Mouse (Mus musculus): ENCODE results near the gene Atf6. TPM values are rescaled to one million over a fixed set of nuclear protein-coding genes. Genes with fewer than 3 reads are reported as not detected.

Gene Atf6
- polyA plus RNA-seq, 1 experiment from 2014 or later = 8.4 TPM

DNA sequence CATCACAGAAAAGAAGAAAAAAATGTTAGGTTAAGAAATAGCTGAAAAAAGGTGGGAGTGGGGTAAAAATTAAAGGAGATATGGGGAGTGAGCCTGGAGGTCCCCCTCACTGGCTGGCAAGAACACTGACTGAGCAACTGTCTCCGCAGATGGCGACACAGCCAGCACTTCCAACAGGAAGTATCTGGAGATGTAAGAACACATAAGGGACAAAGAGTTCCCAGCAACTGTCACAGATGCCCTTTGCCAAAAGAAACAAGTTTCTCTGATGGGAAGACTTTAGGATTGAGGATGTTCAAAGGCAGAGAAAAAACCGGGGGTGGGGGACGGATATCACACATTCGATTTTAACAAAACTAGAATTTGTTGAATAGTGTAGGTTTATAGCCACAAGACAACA, 146.0 kb downstream of the Atf6 start:
- no peak overlapping the region for H3K9ac ChIP-seq (replicated peaks)
- no peak for ATAC-seq (ENCODE audit: insufficient number of reproducible peaks, insufficient read depth, low FRiP score, low TSS enrichment, low read depth)
- peaks cover 16% of the 10 kb centered on the region for H3K4me1 ChIP-seq (replicated peaks)
- H3K9me3 ChIP-seq = no peaks in the 10 kb centered on the region
- 92% methylated on average over 5 of the region's 5 CpGs for WGBS
- no peak overlapping the region for H3K4me2 ChIP-seq
- no peak overlapping the region for H3K27ac ChIP-seq
- no peak overlapping the region for H3K4me3 ChIP-seq (replicated peaks)
- no peaks in the 10 kb centered on the region for H3K36me3 ChIP-seq
- no peaks in the 10 kb centered on the region for H3K27me3 ChIP-seq

DNA sequence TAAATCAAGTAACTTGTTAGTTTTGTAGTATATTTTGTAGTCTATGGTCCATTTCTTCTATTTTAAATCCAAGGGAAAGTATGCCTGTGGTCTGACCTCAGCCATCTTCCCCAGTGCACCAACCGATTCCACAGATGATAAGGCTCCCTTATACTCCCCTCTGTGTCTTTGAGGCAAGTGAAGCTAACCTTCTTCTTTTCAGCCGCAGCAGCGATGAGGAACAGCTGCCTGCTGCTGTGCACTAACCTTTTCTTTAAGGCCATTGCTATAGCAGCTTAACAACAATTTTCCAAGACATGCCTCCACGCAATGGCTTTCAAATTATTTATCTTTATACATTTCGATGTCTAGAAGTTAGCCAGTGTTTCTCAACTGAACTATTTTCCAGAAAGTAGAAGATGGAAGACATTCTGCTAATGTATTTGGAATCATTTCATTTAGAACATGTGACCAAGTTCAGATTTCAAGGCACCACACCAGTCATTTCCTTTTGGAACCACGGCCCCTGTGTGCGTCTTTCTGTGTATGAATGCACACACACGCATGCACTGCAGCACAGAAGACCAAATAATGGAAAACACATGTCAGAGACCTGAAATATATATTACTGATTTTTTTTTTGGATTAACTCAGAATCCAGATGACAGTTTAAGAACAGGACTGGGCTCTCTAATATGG, 149.3 kb downstream of the Atf6 start:
- Histone ChIP-seq H3K4me1 (replicated peaks) (peaks cover 16% of the 10 kb centered on the region), H3K9ac (replicated peaks) (no peak overlapping the region), H3K27me3 (no peaks in the 10 kb centered on the region), H3K4me2 (no peak overlapping the region), H3K27ac (peak overlapping the region; percentile 80), H3K4me3 (replicated peaks) (no peak overlapping the region), H3K36me3 (no peaks in the 10 kb centered on the region), H3K9me3 (no peaks in the 10 kb centered on the region)
- 57% methylated on average over 8 of the region's 8 CpGs for WGBS
- ATAC-seq (ENCODE audit: insufficient number of reproducible peaks, insufficient read depth, low FRiP score, low TSS enrichment, low read depth) = peak; percentile 90

- Histone ChIP-seq H3K27me3 (no peaks in the 10 kb centered on the region), H3K9me3 (no peaks in the 10 kb centered on the region), H3K9ac (replicated peaks) (no peak overlapping the region), H3K4me1 (replicated peaks) (peaks cover 16% of the 10 kb centered on the region), H3K4me2 (no peak overlapping the region), H3K36me3 (no peaks in the 10 kb centered on the region), H3K27ac (no peak overlapping the region), H3K4me3 (replicated peaks) (no peak overlapping the region)
- ATAC-seq (ENCODE audit: insufficient number of reproducible peaks, insufficient read depth, low FRiP score, low TSS enrichment, low read depth) = no peak
- WGBS = 91% methylated on average over 3 of the region's 3 CpGs
These were observed 150.2 kb downstream of the Atf6 start for GRCm38 (mm10) chr1:170717241-170717828.

DNA sequence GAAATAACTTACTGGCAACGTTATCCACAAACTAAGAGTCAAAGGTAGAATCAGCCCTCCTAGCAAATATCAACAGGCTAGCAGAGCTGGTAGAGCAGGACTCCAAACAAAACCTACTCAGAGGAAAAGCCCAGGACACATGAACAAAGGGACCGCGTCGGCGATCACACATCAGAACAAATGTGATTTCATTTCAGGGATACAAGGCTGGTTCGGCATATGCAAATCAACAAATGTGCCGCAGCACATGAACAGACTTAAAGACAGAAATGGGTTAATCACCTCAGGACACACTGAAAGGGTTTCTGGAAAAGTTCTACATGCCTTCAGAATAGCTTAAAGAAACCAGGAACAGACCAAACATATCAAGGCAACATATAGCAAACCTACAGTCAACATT, 155.8 kb downstream of the Atf6 start:
- no peak overlapping the region for H3K4me3 ChIP-seq (replicated peaks)
- no peak overlapping the region for H3K4me2 ChIP-seq
- no peaks in the 10 kb centered on the region for H3K4me1 ChIP-seq (replicated peaks)
- H3K27me3 ChIP-seq = no peaks in the 10 kb centered on the region
- no peaks in the 10 kb centered on the region for H3K9me3 ChIP-seq
- no peak overlapping the region for H3K9ac ChIP-seq (replicated peaks)
- no peak for ATAC-seq (ENCODE audit: insufficient number of reproducible peaks, insufficient read depth, low FRiP score, low TSS enrichment, low read depth)
- WGBS = 95% methylated on average over 7 of the region's 7 CpGs
- H3K36me3 ChIP-seq = peaks cover 9% of the 10 kb centered on the region; the same call in 1 of the 2 replicates
- no peak overlapping the region for H3K27ac ChIP-seq

DNA sequence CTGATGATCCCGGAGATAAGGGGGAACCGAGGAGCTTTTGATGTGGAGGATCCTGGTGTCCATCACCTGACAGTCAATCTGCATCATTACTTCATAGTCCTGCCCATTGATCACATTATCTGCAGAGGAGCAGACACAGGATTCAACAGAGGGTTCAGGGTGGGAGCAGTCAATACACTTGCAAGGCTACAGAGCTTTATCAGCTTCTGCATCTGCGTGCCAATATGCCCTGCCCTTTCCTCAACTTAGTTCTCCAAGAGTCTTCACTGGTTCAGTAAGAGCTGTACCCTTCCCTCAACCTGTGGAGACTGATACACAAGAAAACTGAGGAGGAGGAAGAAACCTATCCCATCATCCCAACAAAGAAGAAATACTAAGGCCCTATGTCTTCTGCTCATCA, 157.6 kb downstream of the Atf6 start:
- ATAC-seq (ENCODE audit: insufficient number of reproducible peaks, insufficient read depth, low FRiP score, low TSS enrichment, low read depth) = no peak
- WGBS = 89% methylated on average over 3 of the region's 3 CpGs
- Histone ChIP-seq H3K9ac (replicated peaks) (no peak overlapping the region), H3K9me3 (no peaks in the 10 kb centered on the region), H3K4me3 (replicated peaks) (no peak overlapping the region), H3K4me1 (replicated peaks) (no peaks in the 10 kb centered on the region; the same call in 1 of the 2 replicates), H3K36me3 (peaks cover 9% of the 10 kb centered on the region; the same call in 1 of the 2 replicates), H3K4me2 (no peak overlapping the region), H3K27ac (no peak overlapping the region), H3K27me3 (no peaks in the 10 kb centered on the region)

GRCm38 (mm10) chr1:170709481-170709880, 158.1 kb downstream of the Atf6 start:
- Histone ChIP-seq H3K36me3 (peaks cover 9% of the 10 kb centered on the region; the same call in 1 of the 2 replicates), H3K27me3 (no peaks in the 10 kb centered on the region), H3K4me1 (replicated peaks) (no peaks in the 10 kb centered on the region; the same call in 1 of the 2 replicates), H3K9ac (replicated peaks) (no peak overlapping the region), H3K4me2 (no peak overlapping the region), H3K4me3 (replicated peaks) (no peak overlapping the region), H3K9me3 (no peaks in the 10 kb centered on the region), H3K27ac (no peak overlapping the region)
- WGBS = 91% methylated on average over 8 of the region's 8 CpGs
- ATAC-seq (ENCODE audit: insufficient number of reproducible peaks, insufficient read depth, low FRiP score, low TSS enrichment, low read depth) = no peak

DNA sequence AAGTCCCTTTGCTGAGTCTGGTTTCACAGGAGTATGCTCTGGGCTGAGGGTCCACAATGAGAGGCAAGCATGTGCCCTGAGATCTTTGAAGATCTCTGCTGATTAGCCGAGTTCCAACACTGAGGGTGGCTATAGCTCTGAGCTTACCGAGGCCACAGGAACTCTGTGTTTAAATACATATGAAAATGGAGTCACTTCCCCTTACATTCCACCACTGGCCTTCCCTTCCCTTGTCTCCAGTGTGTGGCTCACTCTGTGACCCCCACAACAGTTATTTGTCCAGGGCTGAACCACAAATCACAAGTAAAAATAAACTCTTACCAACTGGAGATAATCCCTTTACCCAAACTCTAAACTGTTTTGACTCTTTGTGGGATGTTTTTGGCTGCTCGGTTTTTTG, 158.5 kb downstream of the Atf6 start:
- no peaks in the 10 kb centered on the region; the same call in 1 of the 2 replicates for H3K4me1 ChIP-seq (replicated peaks)
- H3K27me3 ChIP-seq = no peaks in the 10 kb centered on the region
- WGBS = 85% methylated on average over 3 of the region's 3 CpGs
- H3K4me3 ChIP-seq (replicated peaks) = no peak overlapping the region
- H3K27ac ChIP-seq = no peak overlapping the region
- H3K9me3 ChIP-seq = no peaks in the 10 kb centered on the region
- no peak overlapping the region for H3K4me2 ChIP-seq
- no peak overlapping the region for H3K9ac ChIP-seq (replicated peaks)
- H3K36me3 ChIP-seq = peaks cover 9% of the 10 kb centered on the region; the same call in 1 of the 2 replicates
- no peak for ATAC-seq (ENCODE audit: insufficient number of reproducible peaks, insufficient read depth, low FRiP score, low TSS enrichment, low read depth)

DNA sequence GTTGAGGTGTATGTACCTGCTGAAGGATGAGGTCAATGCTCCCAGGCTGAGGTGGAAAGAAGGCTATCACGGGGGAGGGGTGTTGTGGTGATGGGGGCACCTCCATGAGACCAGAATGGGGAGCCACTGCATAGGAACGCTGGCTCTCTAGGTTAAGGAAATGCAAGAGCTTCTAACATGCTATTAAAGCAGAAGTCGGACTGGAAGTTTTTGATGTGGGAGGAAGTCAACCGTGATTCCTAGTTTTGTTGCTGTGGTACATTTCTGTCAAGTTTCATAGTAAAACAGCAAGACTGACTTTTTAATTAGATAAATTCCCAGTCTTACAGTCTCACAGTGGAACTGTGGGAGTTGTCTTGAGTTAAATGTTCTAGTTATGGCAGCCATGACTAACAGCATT, 161.5 kb downstream of the Atf6 start:
- H3K4me2 ChIP-seq = no peak overlapping the region
- H3K27me3 ChIP-seq = no peaks in the 10 kb centered on the region
- no peaks in the 10 kb centered on the region for H3K9me3 ChIP-seq
- H3K27ac ChIP-seq = no peak overlapping the region
- no peak for ATAC-seq (ENCODE audit: insufficient number of reproducible peaks, insufficient read depth, low FRiP score, low TSS enrichment, low read depth)
- 78% methylated on average over 4 of the region's 4 CpGs for WGBS
- no peak overlapping the region for H3K4me3 ChIP-seq (replicated peaks)
- H3K36me3 ChIP-seq = peaks cover 9% of the 10 kb centered on the region; the same call in 1 of the 2 replicates
- peaks cover 13% of the 10 kb centered on the region for H3K4me1 ChIP-seq (replicated peaks)
- no peak overlapping the region for H3K9ac ChIP-seq (replicated peaks)

- no peaks in the 10 kb centered on the region for H3K27me3 ChIP-seq
- peaks cover 19% of the 10 kb centered on the region for H3K4me1 ChIP-seq (replicated peaks)
- no peak overlapping the region for H3K27ac ChIP-seq
- no peak for ATAC-seq (ENCODE audit: insufficient number of reproducible peaks, insufficient read depth, low FRiP score, low TSS enrichment, low read depth)
- no peak overlapping the region for H3K9ac ChIP-seq (replicated peaks)
- WGBS = 75% methylated on average over 4 of the region's 4 CpGs
- H3K9me3 ChIP-seq = no peaks in the 10 kb centered on the region
- no peak overlapping the region for H3K4me3 ChIP-seq (replicated peaks)
- H3K36me3 ChIP-seq = peaks cover 9% of the 10 kb centered on the region; the same call in 1 of the 2 replicates
- H3K4me2 ChIP-seq = no peak overlapping the region
These were observed 162.5 kb downstream of the Atf6 start for GRCm38 (mm10) chr1:170704911-170705594.

DNA sequence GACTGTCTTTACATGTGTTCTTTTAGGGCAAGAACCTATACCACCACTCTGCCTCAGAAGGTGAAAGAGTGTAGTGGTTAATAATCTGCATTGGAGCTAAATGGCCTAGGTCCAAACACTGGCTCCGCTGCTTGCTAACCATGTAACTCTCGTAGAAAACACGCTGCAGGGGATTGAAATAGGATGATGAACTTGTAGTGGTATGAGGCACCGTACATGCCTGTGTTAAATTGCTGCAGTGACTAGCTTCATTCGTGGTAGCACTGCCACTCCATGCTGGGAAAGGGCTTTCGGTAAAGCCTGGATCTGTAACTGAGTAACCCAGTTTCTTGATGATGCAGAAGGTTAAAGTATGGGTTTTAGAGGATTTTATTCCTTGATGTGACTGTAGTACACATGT, 163.5 kb downstream of the Atf6 start:
- WGBS = 94% methylated on average over 6 of the region's 6 CpGs
- no peak overlapping the region for H3K9ac ChIP-seq (replicated peaks)

DNA sequence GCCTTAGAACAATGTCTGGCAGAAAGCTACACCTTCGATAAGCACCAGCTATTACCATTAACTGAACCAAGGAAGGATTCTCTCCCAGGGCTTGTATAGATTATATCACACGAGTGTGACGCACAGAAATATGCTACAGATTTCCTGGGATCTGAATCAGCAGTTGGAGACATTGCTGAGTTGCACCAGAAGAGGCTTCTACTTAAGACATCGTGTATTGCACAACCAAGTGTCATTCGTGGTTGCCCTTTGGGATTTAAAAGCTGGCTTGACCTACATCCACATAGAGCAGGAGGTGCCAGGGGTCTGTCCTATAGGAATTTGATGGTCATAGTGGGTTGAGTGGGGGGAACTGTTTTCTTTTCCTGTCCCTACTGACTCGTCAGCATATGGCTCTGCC, 164.6 kb downstream of the Atf6 start:
- H3K27ac ChIP-seq = no peak overlapping the region

More for the DNA sequence above, 163.5 kb downstream of the Atf6 start:
- Histone ChIP-seq H3K36me3 (peaks cover 4% of the 10 kb centered on the region; the same call in 1 of the 2 replicates), H3K4me2 (no peak overlapping the region), H3K4me3 (replicated peaks) (no peak overlapping the region), H3K27ac (no peak overlapping the region), H3K9me3 (no peaks in the 10 kb centered on the region), H3K27me3 (no peaks in the 10 kb centered on the region), H3K4me1 (replicated peaks) (peaks cover 19% of the 10 kb centered on the region)
- ATAC-seq (ENCODE audit: insufficient number of reproducible peaks, insufficient read depth, low FRiP score, low TSS enrichment, low read depth) = no peak

More for the DNA sequence above, 164.6 kb downstream of the Atf6 start:
- H3K4me1 ChIP-seq (replicated peaks) = peaks cover 19% of the 10 kb centered on the region
- WGBS = 87% methylated on average over 6 of the region's 6 CpGs
- no peak overlapping the region for H3K4me3 ChIP-seq (replicated peaks)
- H3K9me3 ChIP-seq = no peaks in the 10 kb centered on the region
- no peak overlapping the region for H3K4me2 ChIP-seq
- H3K9ac ChIP-seq (replicated peaks) = no peak overlapping the region
- no peaks in the 10 kb centered on the region for H3K27me3 ChIP-seq
- no peak for ATAC-seq (ENCODE audit: insufficient number of reproducible peaks, insufficient read depth, low FRiP score, low TSS enrichment, low read depth)
- no peaks in the 10 kb centered on the region for H3K36me3 ChIP-seq
